Mouse (Mus musculus) urinary bladder, postnatal 25 days (tissue): Measurements from ENCODE around the gene Chrna1.
A peak's percentile ranks its signal among the peaks of the same experiment; 100 is the strongest.

ENCODE experiments used
- DNase-seq: peaks from one replicate; pipeline ENCODE4 v3.0.0; 2022; ENCODE audit warnings: low spot score

Chrna1 gene

GRCm38 (mm10) chr2:73580166-73580565 is at the start of gene Chrna1:
Gene Chrna1 (minus strand): TSS chr2:73580338.
- DNase-seq = no peak

- DNase-seq = no peak
These were observed 38.4 kb upstream of the Chrna1 start for GRCm38 (mm10) chr2:73618486-73619052.

GRCm38 (mm10) chr2:73616434-73617057 is 36.4 kb upstream of the Chrna1 start:
- no peak for DNase-seq

GRCm38 (mm10) chr2:73615456-73615855 is 35.3 kb upstream of the Chrna1 start:
- no peak for DNase-seq

GRCm38 (mm10) chr2:73614303-73614702 is 34.2 kb upstream of the Chrna1 start:
- DNase-seq = no peak

- no peak for DNase-seq
These were observed 32.8 kb upstream of the Chrna1 start for GRCm38 (mm10) chr2:73612941-73613340.

GRCm38 (mm10) chr2:73612367-73612914 is 32.3 kb upstream of the Chrna1 start:
- DNase-seq = no peak

- no peak for DNase-seq
These were observed 31.7 kb upstream of the Chrna1 start for GRCm38 (mm10) chr2:73611798-73612197.

- DNase-seq = no peak
These were observed 29.6 kb upstream of the Chrna1 start for GRCm38 (mm10) chr2:73609724-73610210.

- DNase-seq = no peak
These were observed 29.1 kb upstream of the Chrna1 start for GRCm38 (mm10) chr2:73609067-73609723.

GRCm38 (mm10) chr2:73608391-73608790 is 28.3 kb upstream of the Chrna1 start:
- DNase-seq = no peak

GRCm38 (mm10) chr2:73607609-73608008 is 27.5 kb upstream of the Chrna1 start:
- DNase-seq = no peak

GRCm38 (mm10) chr2:73607146-73607545 is 27.0 kb upstream of the Chrna1 start:
- no peak for DNase-seq

GRCm38 (mm10) chr2:73606616-73607015 is 26.5 kb upstream of the Chrna1 start:
- no peak for DNase-seq

GRCm38 (mm10) chr2:73605077-73605476 is 24.9 kb upstream of the Chrna1 start:
- no peak for DNase-seq

GRCm38 (mm10) chr2:73604579-73604978 is 24.4 kb upstream of the Chrna1 start:
- DNase-seq = no peak

GRCm38 (mm10) chr2:73600650-73601049 is 20.5 kb upstream of the Chrna1 start:
- DNase-seq = no peak

- DNase-seq = no peak
These were observed 17.6 kb upstream of the Chrna1 start for GRCm38 (mm10) chr2:73597772-73598171.

- no peak for DNase-seq
These were observed 16.6 kb upstream of the Chrna1 start for GRCm38 (mm10) chr2:73596786-73597185.

GRCm38 (mm10) chr2:73596326-73596725 is 16.2 kb upstream of the Chrna1 start:
- no peak for DNase-seq

- no peak for DNase-seq
These were observed 12.9 kb upstream of the Chrna1 start for GRCm38 (mm10) chr2:73593101-73593439.

GRCm38 (mm10) chr2:73592231-73593100 is 12.3 kb upstream of the Chrna1 start:
- peak; percentile 49 for DNase-seq
